Mouse (Mus musculus): ENCODE data around the gene Cep85l.

Cep85l gene

DNA sequence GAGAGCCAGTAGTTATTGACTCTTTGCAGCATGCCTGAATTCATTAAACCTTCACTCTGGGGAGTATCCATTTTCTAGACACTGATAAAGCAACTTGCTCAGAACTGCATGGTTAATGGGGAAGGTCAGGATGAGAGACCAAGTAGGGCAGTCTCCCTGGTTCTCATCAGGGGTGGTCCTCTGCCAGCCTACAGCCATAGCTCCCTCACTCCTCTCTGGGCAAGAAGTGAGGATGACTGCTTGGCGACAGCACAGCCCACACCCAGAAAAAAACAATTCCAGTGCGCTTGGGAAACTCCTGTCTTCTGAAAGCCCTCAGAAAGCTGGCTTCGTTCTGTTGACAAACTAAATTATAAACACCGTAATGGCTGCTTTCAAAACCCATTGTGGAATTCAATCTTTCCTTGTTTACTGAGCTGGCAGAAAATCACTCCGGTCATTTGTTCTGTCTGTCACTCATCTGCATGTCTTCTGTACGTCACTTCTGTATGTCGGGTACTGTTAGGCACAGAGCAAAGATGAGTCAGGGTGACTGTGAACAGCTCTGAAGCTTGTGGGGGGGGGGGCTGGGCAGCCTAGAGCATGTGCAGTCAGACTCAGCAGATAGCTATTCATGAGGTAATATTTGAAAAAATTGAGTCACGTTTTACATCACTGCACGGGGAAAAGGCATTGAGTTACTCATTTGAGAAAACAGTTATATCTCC, 15.3 kb upstream of the Cep85l start:
- DNase-seq (ENCODE audit: low spot score), result no peak

DNA sequence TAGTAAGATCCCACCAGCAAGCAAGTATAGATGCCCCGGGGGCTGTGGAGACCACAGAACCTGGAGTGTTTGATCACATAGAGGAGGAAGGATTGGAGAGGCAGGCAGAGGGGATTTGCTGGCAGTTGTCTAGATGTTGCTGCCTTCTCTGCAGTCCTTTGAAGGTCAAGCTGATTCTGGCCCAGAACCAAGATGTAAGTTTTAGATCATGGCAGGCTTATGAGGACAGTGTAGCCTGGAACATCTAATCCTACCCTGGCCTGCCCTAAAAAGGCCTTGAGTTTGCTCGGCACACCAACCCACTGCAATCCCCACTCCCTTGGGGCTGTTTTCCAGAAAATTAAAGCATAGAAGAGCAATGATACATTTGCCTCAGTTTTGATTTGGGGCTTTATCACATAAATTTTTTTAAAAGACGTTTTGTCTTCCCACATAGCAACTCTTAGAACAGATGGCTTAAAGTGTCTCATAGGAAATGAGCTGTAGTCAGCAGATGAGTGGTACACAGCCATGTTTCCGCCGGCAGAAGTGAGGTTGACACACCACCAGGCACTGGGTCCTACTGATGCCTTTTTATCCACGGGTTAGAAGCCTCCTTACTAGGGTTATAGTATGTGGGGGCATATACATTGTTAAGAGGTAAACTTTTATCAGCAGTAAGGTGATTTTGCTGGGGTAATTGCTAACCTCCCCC, 8.6 kb upstream of the Cep85l start:
- DNase-seq (ENCODE audit: low spot score), result no peak

- DNase-seq (ENCODE audit: low spot score), result no peak
Observed at GRCm38 (mm10) chr10:53385438-53385837, 5.7 kb upstream of the Cep85l start.

DNA sequence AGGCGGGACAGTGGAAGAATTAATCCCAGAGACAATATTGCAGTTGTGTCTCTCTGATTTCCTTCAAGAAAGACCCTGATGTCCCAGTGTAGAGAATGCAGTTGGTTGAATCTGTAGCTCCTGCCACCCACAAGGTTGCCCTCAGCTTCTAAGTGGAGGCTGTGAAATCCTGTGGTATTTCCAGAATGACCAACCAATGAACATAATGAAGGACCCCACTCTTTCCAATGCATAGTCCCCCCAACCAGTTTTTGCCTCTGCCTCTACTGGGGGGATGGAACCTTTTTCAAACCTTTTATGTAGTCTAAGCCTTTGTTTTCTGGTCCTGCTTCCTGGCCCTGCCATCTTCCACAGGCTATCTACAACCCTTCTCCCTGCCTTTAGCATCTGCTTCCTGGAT, 5.1 kb upstream of the Cep85l start:
- no peak for DNase-seq (ENCODE audit: low spot score)

DNA sequence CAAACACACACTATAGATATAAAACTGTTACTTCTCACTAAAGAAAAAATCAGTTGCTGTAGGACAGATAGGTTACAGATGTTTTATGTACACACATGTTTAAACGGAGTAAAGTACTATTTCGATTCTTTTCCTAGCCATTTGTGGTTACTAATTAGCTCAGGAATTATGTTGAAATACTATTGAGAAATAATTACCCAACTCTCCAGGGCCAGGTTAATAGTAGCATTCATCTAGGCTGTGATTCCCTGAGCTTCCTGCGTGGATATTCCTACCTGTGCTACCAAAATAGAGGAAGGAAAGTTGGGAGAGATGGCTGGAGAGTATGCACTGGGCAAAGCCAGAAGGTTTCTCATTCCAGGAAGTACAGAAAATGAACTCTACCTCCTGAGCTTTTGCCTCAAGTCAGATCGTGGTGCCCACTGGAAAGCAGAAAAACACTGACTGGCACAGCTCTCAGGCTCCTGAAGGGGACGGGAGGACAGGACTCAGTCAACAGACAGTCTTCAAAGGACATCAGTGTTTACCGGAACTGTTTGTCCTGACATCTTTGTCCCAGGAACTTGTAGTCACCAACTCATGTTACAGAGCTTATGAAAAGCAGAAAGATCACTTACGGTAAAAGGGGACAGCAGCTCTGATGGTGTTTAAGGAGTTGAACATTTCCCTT, 3.1 kb upstream of the Cep85l start:
- DNase-seq (ENCODE audit: low spot score), result no peak

GRCm38 (mm10) chr10:53378981-53379708, 602 bp downstream of the Cep85l start:
- DNase-seq (ENCODE audit: low spot score), result peak; percentile 21

GRCm38 (mm10) chr10:53378296-53378695, 1.5 kb downstream of the Cep85l start:
- DNase-seq (ENCODE audit: low spot score), result no peak

GRCm38 (mm10) chr10:53377096-53377495, 2.7 kb downstream of the Cep85l start:
- no peak for DNase-seq (ENCODE audit: low spot score)

DNA sequence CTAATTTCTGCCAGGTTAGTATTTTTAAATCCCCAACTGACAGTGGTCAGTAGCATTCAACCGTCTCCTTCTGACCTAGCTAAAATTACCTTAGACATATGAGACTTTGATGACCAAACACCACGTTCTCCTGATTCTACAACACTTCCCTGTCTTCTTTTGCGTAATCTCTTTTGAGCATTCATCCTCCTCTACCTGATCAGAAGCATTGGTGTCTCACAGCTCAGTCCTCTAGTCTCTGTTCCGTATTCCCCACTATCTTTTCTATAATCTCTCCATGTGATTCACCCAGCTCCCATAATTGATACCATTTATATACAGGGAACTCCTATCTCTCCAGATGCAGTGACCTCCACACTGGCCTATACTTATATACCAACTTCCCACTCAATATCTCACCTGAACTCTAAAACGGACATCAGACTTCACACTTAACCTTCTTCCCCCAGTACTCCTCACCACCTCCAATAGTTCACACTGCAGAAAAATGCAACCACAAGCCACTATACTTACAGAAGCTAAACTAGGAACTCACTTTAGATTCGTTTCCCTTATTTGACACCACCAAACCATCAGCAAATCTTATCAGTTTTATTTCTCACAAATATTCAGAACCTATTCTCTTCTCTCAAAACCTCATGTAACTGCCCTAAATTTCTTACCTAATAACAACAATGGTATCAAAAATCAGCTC, 5.7 kb downstream of the Cep85l start:
- no peak for DNase-seq (ENCODE audit: low spot score)

GRCm38 (mm10) chr10:53367265-53367664, 12.5 kb downstream of the Cep85l start:
- no peak for DNase-seq (ENCODE audit: low spot score)

DNA sequence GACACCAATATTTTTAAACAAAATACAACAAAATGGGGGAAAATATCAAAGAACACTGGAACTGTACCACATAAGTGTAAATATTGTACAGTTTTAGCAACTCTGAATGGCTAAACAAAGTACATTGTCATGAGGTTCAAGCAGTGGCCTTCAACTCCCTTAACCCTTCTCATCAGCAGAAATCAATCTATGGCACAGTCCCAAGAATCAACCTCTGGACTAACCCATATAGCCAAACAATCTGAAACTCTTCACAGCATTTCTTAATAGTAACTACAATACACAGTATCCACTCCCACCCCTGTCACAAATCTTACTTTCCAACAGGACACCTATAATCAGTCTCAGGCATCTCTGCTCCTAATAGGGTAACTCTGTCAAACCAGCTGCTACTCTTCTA, 15.4 kb downstream of the Cep85l start:
- no peak for DNase-seq (ENCODE audit: low spot score)

- DNase-seq (ENCODE audit: low spot score), result no peak
Observed at GRCm38 (mm10) chr10:53359016-53359415, 20.7 kb downstream of the Cep85l start.

DNA sequence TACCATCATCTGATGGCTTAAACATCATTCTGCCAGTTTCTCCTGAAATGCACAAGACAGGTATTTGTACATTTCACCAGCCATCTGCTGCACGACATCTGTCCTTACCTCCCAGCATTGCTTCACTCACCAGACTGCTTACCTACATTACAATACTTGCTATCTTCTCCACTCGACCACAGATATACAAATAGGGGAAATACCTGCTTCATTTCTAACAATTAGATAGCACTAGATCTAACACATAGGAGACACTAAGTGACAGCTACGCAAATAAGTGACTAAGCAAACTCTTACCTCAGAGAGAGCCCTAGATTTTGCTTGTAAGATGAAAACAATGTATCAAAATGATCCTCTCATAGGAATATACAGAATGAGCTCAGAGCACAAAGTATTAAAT, 26.1 kb downstream of the Cep85l start:
- DNase-seq (ENCODE audit: low spot score), result no peak

GRCm38 (mm10) chr10:53349254-53349653, 30.5 kb downstream of the Cep85l start:
- no peak for DNase-seq (ENCODE audit: low spot score)

DNA sequence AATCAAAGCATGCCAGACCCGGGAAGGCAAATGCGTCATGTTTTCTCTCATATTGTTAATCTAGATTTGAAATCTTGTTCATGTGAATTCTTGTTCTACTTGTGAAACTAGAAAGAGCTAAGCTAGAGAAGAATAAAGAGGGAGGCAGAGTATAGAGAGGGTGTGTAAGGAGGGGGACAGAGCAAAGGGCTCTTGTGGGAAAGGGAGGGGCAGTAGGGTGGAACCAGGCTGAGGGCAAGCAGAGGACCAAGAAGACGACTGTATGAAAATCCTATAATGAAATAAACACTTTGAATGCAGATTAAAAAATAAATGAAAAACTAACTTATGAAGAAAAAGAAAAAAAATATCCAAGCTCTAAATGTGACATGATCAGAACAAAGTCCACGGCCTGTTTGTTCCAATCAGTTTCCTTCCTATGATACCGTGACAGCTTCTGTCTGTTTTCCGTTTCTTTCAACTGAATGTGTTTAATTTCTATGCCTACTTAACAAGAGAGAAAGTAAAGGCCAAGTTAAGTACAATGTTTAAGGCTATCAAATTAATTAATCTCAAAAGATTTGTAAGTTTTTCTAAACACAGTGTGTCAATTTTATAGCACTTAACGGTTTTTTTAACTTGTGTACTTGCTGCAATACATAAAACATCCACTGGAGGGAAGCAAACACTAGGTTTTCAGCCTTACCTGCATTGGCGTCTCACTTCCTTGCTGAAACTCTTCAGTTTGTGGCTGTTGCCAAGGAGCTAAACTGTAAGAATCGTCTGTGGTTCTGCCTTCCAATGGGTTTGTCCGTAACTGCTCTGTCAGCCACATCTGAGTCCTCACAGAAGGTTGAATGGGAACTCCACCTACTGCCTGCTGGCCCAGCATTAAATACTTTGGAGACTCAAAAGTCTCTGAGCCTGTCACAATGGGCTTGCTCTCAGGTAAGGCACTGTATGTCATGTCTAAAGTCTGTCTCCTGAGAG, 31.7 kb downstream of the Cep85l start:
- no peak for DNase-seq (ENCODE audit: low spot score)

DNA sequence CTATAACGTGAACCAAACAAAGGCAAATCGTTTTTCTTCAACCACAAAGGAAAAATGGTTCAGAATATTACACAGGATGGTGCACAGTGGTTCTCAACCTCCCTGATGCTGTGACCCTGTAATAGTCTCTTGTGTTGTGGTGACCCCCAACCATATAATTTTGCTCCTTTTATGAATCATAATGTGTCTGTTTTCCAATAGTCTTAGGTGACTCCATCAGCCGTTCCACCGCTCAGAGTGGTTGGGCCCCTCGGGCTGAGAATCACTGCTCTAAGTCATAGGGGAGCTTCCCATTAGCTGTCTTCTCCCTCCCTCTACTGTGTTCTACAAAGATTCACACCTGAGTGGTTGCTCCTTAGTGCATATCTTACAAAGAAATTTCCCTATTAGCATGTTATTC, 32.8 kb downstream of the Cep85l start:
- no peak for DNase-seq (ENCODE audit: low spot score)

DNA sequence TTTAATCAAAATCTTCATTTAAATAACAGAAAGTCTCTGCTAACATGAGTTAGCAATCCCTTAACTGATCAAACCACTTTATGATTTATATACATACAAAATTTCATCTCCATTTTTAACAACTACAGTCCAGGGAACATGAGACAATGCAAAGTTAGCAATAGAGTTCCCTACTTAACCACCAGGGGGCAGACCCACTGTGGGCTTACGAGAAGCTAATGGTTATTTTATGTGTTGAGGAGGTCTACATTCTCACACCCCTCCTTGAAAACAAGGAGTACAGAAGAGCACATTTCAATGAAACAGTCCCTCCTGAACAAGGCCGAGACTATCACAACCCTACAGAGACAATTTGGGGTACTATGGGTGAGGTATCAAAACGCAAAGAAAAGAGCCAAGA, 33.2 kb downstream of the Cep85l start:
- DNase-seq (ENCODE audit: low spot score), result no peak

DNA sequence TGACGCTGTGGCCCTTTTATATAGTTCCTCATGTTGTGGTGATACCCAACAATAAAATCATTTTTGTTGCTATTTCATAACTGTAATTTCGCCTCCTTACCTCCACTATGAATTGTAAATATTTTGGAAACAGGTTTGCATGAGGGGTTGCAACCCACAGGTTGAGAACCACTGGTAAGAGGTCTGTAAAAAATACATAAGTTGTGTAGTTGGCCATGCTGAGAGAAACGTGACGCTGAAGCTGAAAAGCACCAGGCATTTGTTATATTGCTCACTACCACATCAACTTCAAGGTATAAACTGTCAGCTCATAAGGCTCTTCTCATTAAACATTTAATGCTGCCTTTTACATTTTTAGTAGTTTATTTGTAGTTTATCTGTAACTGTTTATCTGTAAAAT, 34.2 kb downstream of the Cep85l start:
- DNase-seq (ENCODE audit: low spot score), result no peak

DNA sequence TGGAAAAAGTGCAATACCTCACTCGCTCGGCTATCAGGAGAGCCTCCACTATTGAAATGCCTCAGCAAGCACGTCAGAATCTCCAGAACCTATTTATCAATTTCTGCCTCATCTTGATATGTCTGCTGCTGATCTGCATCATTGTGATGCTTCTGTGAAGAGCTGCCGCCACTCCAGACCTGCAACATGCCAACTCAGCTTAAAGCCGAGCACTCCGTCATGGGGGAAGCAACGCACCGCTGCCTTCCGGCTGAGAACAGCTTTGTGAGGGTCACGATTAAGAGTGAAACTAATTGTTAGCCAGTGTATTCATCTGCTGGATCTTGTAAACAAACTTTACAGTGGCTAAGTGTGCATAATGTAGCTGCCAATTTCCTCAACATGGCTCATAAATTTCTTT, 35.9 kb downstream of the Cep85l start:
- DNase-seq (ENCODE audit: low spot score), result no peak

- DNase-seq (ENCODE audit: low spot score), result no peak
Observed at GRCm38 (mm10) chr10:53343384-53343783, 36.4 kb downstream of the Cep85l start.
